Mouse (Mus musculus) CH12.LX (cell line): ENCODE results near the gene Hsd11b2.

Experiments
- CTCF ChIP-seq, 2 experiments: IDR thresholded peaks in 1 of 2; conservative IDR thresholded peaks in 1 of 2; 2 replicates each; pipeline ENCODE4 v1.5.1; 2011 to 2012; ENCODE audit warnings: low read depth in 2 of 2, low read length in 2 of 2, improper control_type of control experiment in 1 of 2, inconsistent platforms in 1 of 2, mild to moderate bottlenecking in 1 of 2, moderate library complexity in 1 of 2
- ETS1 ChIP-seq: conservative IDR thresholded peaks from 2 replicates; pipeline ENCODE4 v1.6.1; 2012; ENCODE audit warnings: low read depth, mild to moderate bottlenecking, inconsistent platforms, low read length, improper control_type of control experiment, moderate library complexity
- MAFK ChIP-seq: IDR thresholded peaks from 2 replicates; pipeline ENCODE4 v1.6.1; 2011; ENCODE audit warnings: low read length, improper control_type of control experiment; ENCODE audit not compliant: insufficient replicate concordance
- MAZ ChIP-seq: IDR thresholded peaks from 2 replicates; pipeline ENCODE4 v1.6.1; 2012; ENCODE audit warnings: low read depth, mild to moderate bottlenecking, inconsistent platforms, low read length, improper control_type of control experiment, moderate library complexity
- MYC ChIP-seq: IDR thresholded peaks from 2 replicates; pipeline ENCODE4 v1.6.1; 2011; ENCODE audit warnings: low read depth, mild to moderate bottlenecking, improper control_type of control experiment, low read length
- POLR2A ChIP-seq: IDR thresholded peaks from 2 replicates; pipeline ENCODE4 v1.6.1; 2011; ENCODE audit warnings: low read depth, mild to moderate bottlenecking, improper control_type of control experiment, low read length
- TBP ChIP-seq: conservative IDR thresholded peaks from 2 replicates; pipeline ENCODE4 v1.6.1; 2011; ENCODE audit warnings: low read depth, low read length, improper control_type of control experiment

GRCm38 (mm10) chr8:105565401-105565881, 46.9 kb downstream of the Hsd11b2 start:
- TF ChIP-seq MYC, result no peak
- TF ChIP-seq CTCF (conservative IDR thresholded peaks at IDR 0.05 in 1 of 2, IDR thresholded peaks at IDR 0.05 in 1 of 2; ENCODE audit: low read depth in 2 of 2, low read length in 2 of 2), result no peak
- no peak for TF ChIP-seq MAFK
- no peak for TF ChIP-seq TBP
- TF ChIP-seq POLR2A, result no peak
- TF ChIP-seq ETS1, result no peak
- TF ChIP-seq MAZ, result no peak
